Mouse (Mus musculus) thymus, adult 2 months (tissue): Measurements from ENCODE around the gene Sorl1. TPM values are rescaled to one million over a fixed set of nuclear protein-coding genes. Genes with fewer than 3 reads are reported as not detected.

Experiments used
- DNase-seq: peaks from one replicate; pipeline ENCODE4 v3.0.0; 2021
- H3K27ac ChIP-seq: fragments of 200-500 bp; 2 replicates; pipeline ENCODE4 v1.5.1; 2012; ENCODE audit warnings: low read length, control low read depth; ENCODE audit not compliant: control insufficient read depth, insufficient read depth
- H3K27me3 ChIP-seq: fragments of 200-500 bp; 2 replicates; pipeline ENCODE4 v1.6.1; 2012; ENCODE audit warnings: mild to moderate bottlenecking, low read length, moderate library complexity, mixed read lengths; ENCODE audit not compliant: control insufficient read depth, insufficient read depth
- H3K36me3 ChIP-seq: fragments of 200-500 bp; 2 replicates; pipeline ENCODE4 v1.6.1; 2012; ENCODE audit warnings: mild to moderate bottlenecking, low read length, moderate library complexity; ENCODE audit not compliant: control insufficient read depth, insufficient read depth
- H3K4me1 ChIP-seq: fragments of 200-500 bp; replicated peaks from 2 replicates; pipeline ENCODE4 v1.6.1; 2012; ENCODE audit warnings: low read length; ENCODE audit not compliant: control insufficient read depth, insufficient read depth
- H3K4me3 ChIP-seq: fragments of 200-500 bp; 2 replicates; pipeline ENCODE4 v1.5.1; 2012; ENCODE audit warnings: mild to moderate bottlenecking, low read length, control low read depth, moderate library complexity; ENCODE audit not compliant: control insufficient read depth, insufficient read depth
- CTCF ChIP-seq: fragments of 200-500 bp; IDR thresholded peaks from 2 replicates; pipeline ENCODE4 v1.5.1; 2012; ENCODE audit warnings: mild to moderate bottlenecking, control low read depth, low read length, moderate library complexity, borderline replicate concordance; ENCODE audit not compliant: control insufficient read depth, poor library complexity, insufficient read depth; ENCODE audit errors: extremely low read depth
- POLR2A ChIP-seq: fragments of 200-500 bp; IDR thresholded peaks from 2 replicates; pipeline ENCODE4 v1.6.1; 2012; ENCODE audit warnings: mild to moderate bottlenecking, low read length, control low read depth, moderate library complexity; ENCODE audit not compliant: control insufficient read depth, poor library complexity, insufficient read depth; ENCODE audit errors: extremely low read depth
- WGBS: fragments of 180-500 bp; shearing (Covaris S2); methylation state at CpG from one replicate; pipeline ENCODE4 v1.1.7; 2018; 5-methylcytosine and 5-hydroxymethylcytosine counted together
- polyA plus RNA-seq: library from polyadenylated mRNA; depleted of rRNA; stranded (reverse); fragments of >200 nt; gene quantifications from 2 replicates; pipeline ENCODE4 v1.2.3, GENCODE M21; 2012

Sorl1 gene
- polyA plus RNA-seq, 1 experiment, result 27.7 TPM

GRCm38 (mm10) chr9:42146463-42146862 is 22.4 kb upstream of the Sorl1 start:
- no peaks in the 10 kb centered on the region for H3K36me3 ChIP-seq
- DNase-seq, result no peak
- no peak overlapping the region for H3K27ac ChIP-seq
- TF ChIP-seq CTCF, result no peak
- TF ChIP-seq POLR2A, result no peak
- H3K4me1 ChIP-seq, result 0 out of 2 replicates have a peak, but pooled peaks cover 3% of the 10 kb centered on the region
- no peaks in the 10 kb centered on the region for H3K27me3 ChIP-seq
- WGBS, result 16% methylated on average over 2 of the region's 2 CpGs
- no peak overlapping the region for H3K4me3 ChIP-seq

- TF ChIP-seq POLR2A (no peak), CTCF (no peak)
- no peaks in the 10 kb centered on the region for H3K27me3 ChIP-seq
- no peak overlapping the region for H3K4me3 ChIP-seq
- no peak overlapping the region for H3K27ac ChIP-seq
- 0 out of 2 replicates have a peak, but pooled peaks cover 3% of the 10 kb centered on the region for H3K4me1 ChIP-seq
- DNase-seq, result peak; percentile 8
- 46% methylated on average over 6 of the region's 6 CpGs for WGBS
- H3K36me3 ChIP-seq, result no peaks in the 10 kb centered on the region
These were observed 17.6 kb upstream of the Sorl1 start for GRCm38 (mm10) chr9:42141549-42142210.

GRCm38 (mm10) chr9:42138248-42138858 is 14.3 kb upstream of the Sorl1 start:
- TF ChIP-seq POLR2A (no peak), CTCF (no peak)
- Histone ChIP-seq H3K4me3 (no peak overlapping the region), H3K27ac (no peak overlapping the region), H3K27me3 (no peaks in the 10 kb centered on the region), H3K4me1 (0 out of 2 replicates have a peak, but pooled peaks cover 3% of the 10 kb centered on the region), H3K36me3 (no peaks in the 10 kb centered on the region)
- DNase-seq, result no peak
- WGBS, result 38% methylated on average over 4 of the region's 4 CpGs

- Histone ChIP-seq H3K36me3 (no peaks in the 10 kb centered on the region), H3K4me3 (no peak overlapping the region), H3K4me1 (0 out of 2 replicates have a peak, but pooled peaks cover 3% of the 10 kb centered on the region), H3K27me3 (no peaks in the 10 kb centered on the region), H3K27ac (no peak overlapping the region)
- 95% methylated on average over 5 of the region's 5 CpGs for WGBS
- no peak for TF ChIP-seq POLR2A
- no peak for TF ChIP-seq CTCF
- no peak for DNase-seq
These were observed 13.5 kb upstream of the Sorl1 start for GRCm38 (mm10) chr9:42137578-42137977.

GRCm38 (mm10) chr9:42130793-42131760 is 7.0 kb upstream of the Sorl1 start:
- Histone ChIP-seq H3K4me3 (no peak overlapping the region), H3K4me1 (no peaks in the 10 kb centered on the region), H3K27ac (no peak overlapping the region), H3K36me3 (no peaks in the 10 kb centered on the region), H3K27me3 (no peaks in the 10 kb centered on the region)
- WGBS, result 95% methylated on average over 13 of the region's 13 CpGs
- TF ChIP-seq CTCF (no peak), POLR2A (no peak)
- no peak for DNase-seq

- TF ChIP-seq POLR2A (no peak), CTCF (no peak)
- 59% methylated on average over 5 of the region's 5 CpGs for WGBS
- H3K27me3 ChIP-seq, result no peaks in the 10 kb centered on the region; the same call in 1 of the 2 replicates
- no peak overlapping the region for H3K4me3 ChIP-seq
- no peak overlapping the region for H3K27ac ChIP-seq
- no peak for DNase-seq
- H3K36me3 ChIP-seq, result no peaks in the 10 kb centered on the region
- peaks cover 8% of the 10 kb centered on the region for H3K4me1 ChIP-seq
These were observed 3.9 kb upstream of the Sorl1 start for GRCm38 (mm10) chr9:42127983-42128382.
